ENCODE assay signal across 8 mouse cellular contexts in genomic region chr15:99092870-99093269, GRCm38 (mm10). TPM values are rescaled to one million over a fixed set of nuclear protein-coding genes. Genes with fewer than 3 reads are reported as not detected.
DNase-seq lines count a peak whose midpoint lies in the region; ATAC-seq and TF ChIP-seq lines count a peak whose summit lies in the region.

Dnajc22 (plus strand) TSS chr15:99093170.

- H3K27ac ChIP-seq in heart, adult 2 months = no peak within 1 kb of the TSS
- H3K27ac ChIP-seq in forebrain, embryonic 16.5 days (ENCODE audit: low read length) = peak within 1 kb of the TSS; percentile 22; the same call in 1 of the 2 replicates
- H3K27ac ChIP-seq in liver, embryonic 16.5 days (ENCODE audit: low read length) = no peak within 1 kb of the TSS

- TF ChIP-seq POLR2A in heart, adult 2 months (IDR thresholded peaks at IDR 0.05; ENCODE audit: insufficient read depth, low read depth, low read length) = no peak

- no peaks in the 10 kb centered on the region for H3K79me2 ChIP-seq in heart, adult 2 months (replicated peaks; ENCODE audit: control insufficient read depth, insufficient read depth, low read length)

- ATAC-seq in forebrain, embryonic 16.5 days = no peak
- ATAC-seq in liver, embryonic 16.5 days (ENCODE audit: low read depth) = no peak

- H3K4me2 ChIP-seq in forebrain, embryonic 16.5 days (ENCODE audit: low read length) = peak within 1 kb of the TSS; percentile 86
- H3K4me2 ChIP-seq in liver, embryonic 16.5 days (ENCODE audit: low read depth, low read length) = peak within 1 kb of the TSS; percentile 64

- H3K9me3 ChIP-seq in E14TG2a.4 (ENCODE audit: low read length) = 0 out of 2 replicates have a peak, but pooled peaks cover 3% of the 10 kb centered on the region
- no peaks in the 10 kb centered on the region for H3K9me3 ChIP-seq in forebrain, embryonic 16.5 days (ENCODE audit: control insufficient read depth, low read length)
- H3K9me3 ChIP-seq in liver, embryonic 16.5 days (replicated peaks; ENCODE audit: control insufficient read depth, low read length) = no peaks in the 10 kb centered on the region

- peak within 1 kb of the TSS; percentile 60 for H3K9ac ChIP-seq in heart, adult 2 months (ENCODE audit: low read depth, low read length)
- peak within 1 kb of the TSS; percentile 62 for H3K9ac ChIP-seq in forebrain, embryonic 16.5 days (replicated peaks; ENCODE audit: low read depth, low read length)
- no peak within 1 kb of the TSS for H3K9ac ChIP-seq in liver, embryonic 16.5 days (ENCODE audit: low read depth, low read length)

- peaks cover 3% of the 10 kb centered on the region for H3K4me1 ChIP-seq in heart, adult 2 months (ENCODE audit: control insufficient read depth, insufficient read depth, low read length)
- H3K4me1 ChIP-seq in E14TG2a.4 (replicated peaks; ENCODE audit: low read depth, low read length) = peaks cover 64% of the 10 kb centered on the region
- H3K4me1 ChIP-seq in forebrain, embryonic 16.5 days (replicated peaks; ENCODE audit: control insufficient read depth, insufficient read depth, low read length) = peaks cover 42% of the 10 kb centered on the region
- peaks cover 20% of the 10 kb centered on the region for H3K4me1 ChIP-seq in liver, embryonic 16.5 days (ENCODE audit: control insufficient read depth, low read depth, low read length)

- no peak for TF ChIP-seq EP300 in heart, adult 2 months (IDR thresholded peaks at IDR 0.05; ENCODE audit: insufficient read depth, low read depth, low read length)

- peak within 1 kb of the TSS; percentile 49 for H3K4me3 ChIP-seq in heart, adult 2 months
- H3K4me3 ChIP-seq in E14TG2a.4 (replicated peaks; ENCODE audit: low read length) = peak within 1 kb of the TSS; percentile 81
- peak within 1 kb of the TSS; percentile 49 for H3K4me3 ChIP-seq in forebrain, embryonic 16.5 days (replicated peaks; ENCODE audit: low read length)
- peak within 1 kb of the TSS; percentile 45 for H3K4me3 ChIP-seq in liver, embryonic 16.5 days (ENCODE audit: low read depth, low read length)

- no peak for TF ChIP-seq CTCF in heart, adult 2 months (IDR thresholded peaks at IDR 0.05)
- no peak for TF ChIP-seq CTCF in E14TG2a.4 (conservative IDR thresholded peaks at IDR 0.05; ENCODE audit: low read length)

- DNase-seq in heart, adult 2 months = no peak
- no peak for DNase-seq in heart, adult 11 months
- no peak for DNase-seq in urinary bladder, postnatal 4 days (ENCODE audit: low spot score in 2 of 2)
- DNase-seq in cerebellum, adult 9-11 months = no peak
- DNase-seq in yolk sac, embryonic 10.5 days (ENCODE audit: low spot score) = no peak

- H3K36me3 ChIP-seq in heart, adult 2 months (ENCODE audit: control insufficient read depth, insufficient read depth, low read length) = no peaks in the 10 kb centered on the region
- no peaks in the 10 kb centered on the region for H3K36me3 ChIP-seq in E14TG2a.4 (ENCODE audit: insufficient read depth, low read length)
- no peaks in the 10 kb centered on the region for H3K36me3 ChIP-seq in forebrain, embryonic 16.5 days (ENCODE audit: control insufficient read depth, insufficient read depth)
- no peaks in the 10 kb centered on the region for H3K36me3 ChIP-seq in liver, embryonic 16.5 days (ENCODE audit: control insufficient read depth, insufficient read depth)

- WGBS in heart, adult 2 months = 83% methylated on average over 8 of the region's 8 CpGs
- 34% methylated on average over 8 of the region's 8 CpGs for WGBS in forebrain, embryonic 16.5 days
- WGBS in liver, embryonic 16.5 days (ENCODE audit: insufficient replicate concordance) = 47% methylated on average over 8 of the region's 8 CpGs

- H3K27me3 ChIP-seq in heart, adult 2 months (ENCODE audit: control insufficient read depth, insufficient read depth, low read length) = peaks cover 21% of the 10 kb centered on the region
- H3K27me3 ChIP-seq in E14TG2a.4 (ENCODE audit: insufficient read depth, low read length) = peaks cover 94% of the 10 kb centered on the region
- peaks cover 35% of the 10 kb centered on the region for H3K27me3 ChIP-seq in forebrain, embryonic 16.5 days (replicated peaks; ENCODE audit: control insufficient read depth, insufficient read depth, low read length)
- H3K27me3 ChIP-seq in liver, embryonic 16.5 days (ENCODE audit: control insufficient read depth, insufficient read depth, low read depth, low read length) = peaks cover 97% of the 10 kb centered on the region

- intact Hi-C loops in heart, adult 2 months (cut with DNase I) = no loop called here

RNA-seq across cellular contexts. Expression of gene Dnajc22, which starts in this region (rescaled TPM):
- total RNA-seq in heart, adult 2 months (2021) = under 1 TPM; 0.44 to 0.57 TPM
- 0.18 and 0.35 TPM in 2 replicates for polyA plus RNA-seq in heart, adult 2 months (2012; rRNA removed)
- polyA plus RNA-seq in forebrain, embryonic 16.5 days (2015; fragmentation: Nextera tagmentation; extraction: Ambion mirVana) = 0.27 and 0.51 TPM in 2 replicates
- polyA plus RNA-seq in liver, embryonic 16.5 days (2015; fragmentation: Nextera tagmentation; extraction: Ambion mirVana) = 18.5 and 19.2 TPM in 2 replicates

Comparison
In these comparisons a context has a peak if more than half of its experiments do, and no peak if none do; other contexts are left out.
1. RNA of gene Dnajc22 (polyA plus RNA-seq): 18.5 to 19.2 TPM in liver, embryonic 16.5 days; 0.27 to 0.51 TPM in forebrain, embryonic 16.5 days and 0.18 to 0.35 TPM in heart, adult 2 months; every median in the first group is over 10 times any median in the second.
2. Peak in every context shown above with its lines, with median percentiles within 50 percentile points of each other: H3K4me3 ChIP-seq.